Mouse (Mus musculus) adrenal gland, postnatal 4 days (tissue): ENCODE measurements around the gene Ndel1. TPM values are rescaled to one million over a fixed set of nuclear protein-coding genes. Genes with fewer than 3 reads are reported as not detected.

Experiments used
- DNase-seq, 2 experiments: peaks; one replicate each; pipeline ENCODE4 v3.0.0; 2021 to 2022; ENCODE audit warnings: low spot score in 2 of 2, mixed read lengths in 2 of 2
- long read RNA-seq, 2 experiments: library from polyadenylated mRNA; stranded (forward); transcript quantifications; one replicate each; pipeline ENCODE4 v2.0.0; 2021
- total RNA-seq, 2 experiments: library from RNA; stranded (reverse); gene quantifications; 2 replicates each; pipeline ENCODE4 v1.2.3; 2021

Ndel1 gene
- 10 to 100 TPM; 59.1 to 61.4 TPM for total RNA-seq
- long read RNA-seq, experiment 1, transcript Ndel1-201 (9 exons, 2,382 nt): major isoform, 23 of 32 reads
- long read RNA-seq, experiment 1, partial matches to known transcripts: 0 of 32 reads
- long read RNA-seq, experiment 1, other reads (novel, unspliced or antisense): 9 of 32 reads
- long read RNA-seq, experiment 2, transcript Ndel1-201 (9 exons, 2,382 nt): major isoform, 61 of 86 reads
- long read RNA-seq, experiment 2, partial matches to known transcripts: 1 of 86 reads
- long read RNA-seq, experiment 2, other reads (novel, unspliced or antisense): 20 of 86 reads

DNA sequence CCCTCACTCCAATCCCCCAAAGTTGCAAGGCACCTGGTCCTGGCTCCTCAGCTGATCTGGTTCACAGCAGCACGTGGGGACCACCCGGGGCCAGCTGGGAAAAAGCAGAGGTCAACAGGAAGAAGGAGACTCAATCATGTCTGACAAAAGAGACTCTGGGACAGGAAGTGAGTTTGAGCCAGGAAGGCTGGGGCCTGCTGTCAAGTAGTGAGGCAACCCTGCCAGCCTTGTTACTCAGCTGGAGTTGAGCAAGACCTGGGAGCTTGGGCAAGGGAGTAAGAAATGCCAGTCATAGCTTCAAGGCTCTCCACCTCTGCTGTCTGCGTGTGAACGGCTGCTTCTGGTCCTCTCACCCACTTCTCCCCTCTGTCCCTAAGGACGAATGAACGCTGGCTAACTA is at the start of gene Ndel1:
TSS of gene Ndel1 (minus strand) at position 111 of the 400 bp plus-strand sequence.
- peak in 1 of 2 experiments; percentile 40 for DNase-seq

GRCm38 (mm10) chr11:68914566-68914965 is 42.9 kb upstream of the Ndel1 start:
- no peak for DNase-seq

GRCm38 (mm10) chr11:68911531-68912177 is 40.0 kb upstream of the Ndel1 start:
- DNase-seq: no peak

DNA sequence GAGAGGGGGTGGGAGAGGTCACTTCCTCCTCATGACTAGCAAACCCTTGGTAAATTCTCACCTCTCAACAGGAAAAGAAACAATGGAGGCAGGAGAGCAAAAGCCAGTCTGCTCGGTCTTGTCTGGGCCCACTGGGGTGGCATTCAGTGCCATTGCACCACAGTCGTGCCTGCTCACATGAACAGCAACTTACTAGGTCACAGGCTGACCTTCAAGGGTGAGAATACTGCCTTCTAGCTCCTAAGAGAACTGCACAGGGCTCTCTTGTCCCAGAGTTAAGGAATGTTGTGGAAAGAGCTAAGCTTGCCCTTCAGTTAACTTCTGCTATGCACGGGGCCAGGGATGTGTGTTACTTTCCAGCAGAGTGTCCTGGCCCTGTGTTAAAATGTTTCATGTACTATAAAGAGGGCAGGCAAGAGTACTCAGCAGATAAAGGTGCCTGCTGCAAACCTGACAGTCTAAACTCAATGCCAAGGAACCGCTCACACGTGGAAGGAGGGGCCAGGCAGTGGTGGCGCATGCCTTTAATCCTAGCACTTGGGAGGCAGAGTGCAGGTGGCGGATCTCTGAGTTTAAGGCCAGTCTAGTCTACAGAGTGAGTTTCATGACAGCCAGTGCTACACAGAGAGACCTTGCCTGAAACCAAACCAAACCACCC is 37.3 kb upstream of the Ndel1 start:
- DNase-seq: no peak

DNA sequence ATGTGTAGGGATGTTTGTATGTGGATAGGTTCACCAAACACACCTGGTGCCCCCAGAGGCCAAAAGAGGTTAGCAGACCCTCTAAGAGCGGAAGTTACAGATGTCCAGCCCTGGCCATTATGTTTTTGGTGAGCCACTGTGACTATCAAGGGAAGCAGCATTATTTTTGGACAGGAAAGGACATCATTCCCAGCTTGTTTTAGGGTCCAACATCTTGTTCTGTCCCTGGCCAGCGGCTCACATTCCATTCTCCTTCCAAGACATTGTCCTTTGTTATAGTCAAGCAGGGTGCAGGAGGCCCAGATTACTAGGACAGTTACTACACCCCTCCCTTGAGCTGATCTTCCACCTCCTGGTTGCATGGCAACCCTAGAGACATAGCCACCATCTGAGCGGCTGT is 35.6 kb upstream of the Ndel1 start:
- no peak for DNase-seq

GRCm38 (mm10) chr11:68906461-68906790 is 34.8 kb upstream of the Ndel1 start:
- no peak for DNase-seq

- no peak for DNase-seq
Measured at GRCm38 (mm10) chr11:68905665-68906460, 34.2 kb upstream of the Ndel1 start.

DNA sequence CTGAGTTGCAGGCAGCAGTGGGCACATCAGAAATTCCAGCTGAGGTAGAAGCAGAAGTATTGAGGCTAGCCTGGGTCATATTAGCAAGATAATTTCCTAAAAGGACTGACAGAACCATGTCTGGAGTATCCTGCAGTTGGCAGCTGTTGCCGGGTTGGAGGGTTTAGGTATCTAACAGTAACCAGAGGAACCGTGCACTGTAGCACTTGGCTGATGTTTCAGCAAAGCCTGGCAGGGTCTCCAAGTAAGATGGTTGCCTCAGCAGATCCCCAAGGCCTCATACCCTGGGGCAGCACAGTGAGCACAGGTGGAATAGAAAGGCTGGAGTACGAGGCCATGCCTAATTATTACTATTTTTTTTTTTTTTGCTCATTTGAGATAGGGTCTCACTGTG is 33.5 kb upstream of the Ndel1 start:
- no peak for DNase-seq

- peak in 1 of 2 experiments; percentile 45 for DNase-seq
Measured at GRCm38 (mm10) chr11:68904375-68905137, 32.9 kb upstream of the Ndel1 start.

GRCm38 (mm10) chr11:68903775-68904174 is 32.1 kb upstream of the Ndel1 start:
- no peak for DNase-seq

GRCm38 (mm10) chr11:68902823-68903222 is 31.2 kb upstream of the Ndel1 start:
- DNase-seq: no peak

DNA sequence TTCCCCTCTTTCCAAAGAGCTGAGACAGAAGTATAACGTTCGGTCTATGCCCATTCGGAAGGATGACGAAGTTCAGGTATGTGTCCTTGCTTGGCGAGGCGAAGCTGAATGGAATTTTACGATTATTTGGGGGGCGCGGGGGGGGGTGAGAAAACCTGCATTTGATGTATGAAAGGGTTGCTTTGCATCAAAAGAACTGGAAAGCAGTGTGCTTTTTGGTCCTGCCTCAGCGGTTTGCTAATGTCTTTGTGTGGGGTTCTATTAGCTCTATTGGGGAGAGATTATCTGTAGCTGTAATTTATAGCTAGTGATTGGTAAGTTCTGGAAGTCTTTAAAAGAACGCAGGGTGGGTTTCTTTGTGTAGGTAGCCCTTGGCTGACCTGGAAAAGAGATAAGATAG is 30.7 kb upstream of the Ndel1 start:
- DNase-seq: no peak

DNA sequence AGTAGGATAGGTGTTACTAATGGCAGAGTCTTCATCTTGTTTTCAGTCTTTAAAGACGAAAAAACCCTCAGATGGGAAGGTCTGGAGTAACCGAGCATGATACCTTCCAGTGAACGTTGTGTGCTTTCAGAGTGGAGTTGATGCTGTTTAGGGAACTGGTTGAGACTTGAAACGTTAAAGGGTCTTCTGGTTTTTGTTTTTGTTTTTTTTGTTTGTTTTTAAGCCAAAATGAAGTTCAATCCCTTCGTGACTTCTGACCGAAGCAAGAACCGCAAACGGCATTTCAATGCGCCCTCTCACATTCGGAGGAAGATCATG is 30.3 kb upstream of the Ndel1 start:
- no peak for DNase-seq

GRCm38 (mm10) chr11:68901351-68902046 is 29.8 kb upstream of the Ndel1 start, which contains the start of gene Rpl26:
TSS of gene Rpl26 (plus strand) at chr11:68901583.
- peak; percentile 96 to 97 for DNase-seq

DNA sequence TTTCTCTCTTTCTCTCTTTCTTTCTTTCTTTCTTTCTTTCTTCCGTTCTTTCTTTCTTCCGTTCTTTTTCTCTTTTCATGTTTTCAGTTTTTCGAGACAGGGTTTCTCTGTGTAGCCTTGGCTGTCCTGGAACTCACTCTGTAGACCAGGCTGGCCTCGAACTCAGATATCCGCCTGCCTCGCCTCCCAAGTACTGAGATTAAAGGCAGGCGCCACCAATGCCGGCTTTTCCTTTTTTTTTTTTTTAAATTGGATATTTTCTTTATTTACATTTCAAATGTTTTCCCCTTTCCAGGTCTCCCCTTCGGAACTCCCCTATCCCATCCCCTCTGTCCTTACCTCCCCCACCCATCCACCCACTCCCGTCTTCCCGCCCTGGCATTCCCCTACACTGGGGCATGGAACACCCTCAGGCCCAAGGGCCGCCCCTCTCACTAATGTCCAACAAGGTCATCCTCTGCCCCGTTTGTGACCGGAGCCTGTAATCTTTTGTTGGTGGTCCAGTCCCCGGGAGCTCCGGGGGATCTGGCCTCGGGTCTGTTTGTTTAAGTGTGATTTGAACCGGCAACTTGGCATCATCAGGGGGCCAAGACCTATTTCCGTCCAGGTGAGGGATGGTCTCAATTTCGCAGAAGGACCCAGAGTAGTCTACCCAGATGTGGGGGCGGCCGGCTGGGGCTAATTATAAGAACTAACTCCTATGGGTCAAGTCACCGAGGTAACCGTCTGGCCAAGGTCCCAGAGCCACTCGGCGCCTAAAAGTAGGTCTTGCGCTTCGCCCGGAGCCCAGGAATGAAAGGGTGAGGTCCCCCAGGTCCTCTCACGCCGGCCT is 29.1 kb upstream of the Ndel1 start:
- no peak for DNase-seq

DNA sequence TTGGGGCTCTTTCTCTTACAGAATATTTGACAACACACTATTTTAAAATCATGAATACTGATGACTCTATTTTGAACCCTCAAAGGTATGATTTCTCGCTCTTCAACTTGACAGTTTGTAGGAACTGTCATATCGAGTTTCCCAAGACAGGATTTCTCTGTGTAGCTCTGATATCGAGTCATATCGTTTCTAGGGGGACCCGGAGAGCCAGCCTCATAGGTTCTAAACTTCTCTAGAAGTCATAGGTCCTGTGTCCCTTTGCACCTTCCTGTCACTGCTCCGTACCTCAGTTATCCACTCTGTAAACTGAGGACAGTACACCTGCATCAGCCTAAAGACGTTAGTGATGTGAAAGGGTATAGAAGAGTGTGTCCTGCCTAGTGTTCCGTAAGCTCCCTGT is 28.2 kb upstream of the Ndel1 start:
- no peak for DNase-seq

DNA sequence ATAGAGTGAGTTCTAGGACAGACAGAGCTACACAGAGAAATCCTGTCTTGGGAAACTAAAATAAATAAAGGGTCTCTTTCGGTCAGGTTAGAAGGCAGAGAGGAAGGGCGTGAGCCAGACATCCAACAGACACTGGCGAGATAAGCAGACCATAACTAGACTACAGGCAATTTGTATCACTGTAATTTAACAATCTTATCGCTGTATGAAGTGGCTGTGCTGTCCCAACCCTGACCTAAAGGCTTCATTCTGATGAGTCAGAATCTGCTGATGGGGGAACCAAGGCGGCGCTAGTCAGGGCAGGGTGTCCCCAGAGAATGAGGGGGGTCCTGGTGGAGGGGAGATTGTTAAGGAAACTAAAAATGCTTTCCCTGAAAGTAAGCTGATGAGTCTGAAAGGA is 27.1 kb upstream of the Ndel1 start:
- DNase-seq: no peak

DNA sequence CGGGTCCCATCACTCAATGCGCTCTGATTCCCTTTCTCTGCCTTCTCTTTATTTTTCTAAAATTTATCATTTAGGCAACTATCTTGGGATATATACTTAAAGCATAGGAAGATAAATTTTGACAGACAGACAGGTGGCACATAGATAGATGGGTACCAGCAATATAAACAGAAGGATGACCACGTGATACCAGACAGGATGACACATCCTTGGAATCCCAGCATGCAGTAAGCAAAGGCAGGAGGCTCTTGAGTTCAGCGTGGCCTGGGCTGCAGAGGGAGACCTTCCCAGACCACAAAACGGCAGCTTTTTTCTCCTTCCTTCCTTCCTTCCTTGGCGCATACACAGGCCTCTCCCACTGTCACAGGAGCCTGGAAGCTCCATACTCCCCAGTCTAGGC is 26.2 kb upstream of the Ndel1 start:
- DNase-seq: no peak

GRCm38 (mm10) chr11:68897120-68897519 is 25.5 kb upstream of the Ndel1 start:
- DNase-seq: no peak

- DNase-seq: no peak
Measured at GRCm38 (mm10) chr11:68896247-68896646, 24.6 kb upstream of the Ndel1 start.
